Comparison of ENCODE assay signal across 8 mouse cellular contexts in the genomic region with DNA sequence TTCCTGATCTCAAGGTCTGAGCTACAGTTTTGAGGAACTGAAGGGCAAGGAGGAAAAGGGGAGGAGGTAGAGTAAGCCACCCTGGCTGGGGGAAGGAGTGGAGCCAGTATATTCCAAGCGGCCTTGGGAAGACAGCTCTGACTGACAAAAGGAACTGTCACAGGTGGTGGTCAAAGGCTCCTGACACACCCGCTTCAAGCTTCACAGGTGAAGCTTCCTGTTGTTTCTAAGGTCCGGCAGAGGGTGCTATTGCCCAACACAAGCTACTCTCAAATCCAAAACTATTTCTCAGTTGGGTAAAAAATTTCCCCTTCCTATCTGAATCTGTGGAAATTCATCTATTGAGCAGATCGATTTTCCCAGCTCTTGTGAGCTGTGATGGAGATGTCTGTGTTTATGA. TPM values are rescaled to one million over a fixed set of nuclear protein-coding genes. Genes with fewer than 3 reads are reported as not detected.
DNase-seq lines count a peak whose midpoint lies in the region; ATAC-seq and TF ChIP-seq lines count a peak whose summit lies in the region.

No protein-coding gene starts in this region.

- no peaks in the 10 kb centered on the region for H3K9me3 ChIP-seq in forebrain, postnatal 0 days (ENCODE audit: low read length)
- H3K9me3 ChIP-seq in forebrain, embryonic 13.5 days (replicated peaks), result no peaks in the 10 kb centered on the region
- H3K9me3 ChIP-seq in midbrain, embryonic 16.5 days (replicated peaks; ENCODE audit: control insufficient read depth, low read length, poor library complexity, severe bottlenecking), result no peaks in the 10 kb centered on the region

- peak; percentile 60 for TF ChIP-seq CTCF in forebrain, postnatal 0 days (IDR thresholded peaks at IDR 0.05; ENCODE audit: low read depth)

- no peak overlapping the region for H3K9ac ChIP-seq in forebrain, postnatal 0 days
- H3K9ac ChIP-seq in forebrain, embryonic 13.5 days, result no peak overlapping the region
- H3K9ac ChIP-seq in midbrain, embryonic 16.5 days (ENCODE audit: low read depth, low read length), result no peak overlapping the region

- H3K27me3 ChIP-seq in forebrain, postnatal 0 days (ENCODE audit: insufficient read depth, low read length), result no peaks in the 10 kb centered on the region
- H3K27me3 ChIP-seq in forebrain, embryonic 13.5 days, result no peaks in the 10 kb centered on the region
- no peaks in the 10 kb centered on the region for H3K27me3 ChIP-seq in midbrain, embryonic 16.5 days (ENCODE audit: control insufficient read depth, insufficient read depth, low read depth, low read length)

- 0 out of 2 replicates have a peak, but pooled peaks have one; percentile 19 for ATAC-seq in forebrain, postnatal 0 days
- ATAC-seq in forebrain, embryonic 13.5 days, result no peak
- 0 out of 2 replicates have a peak, but pooled peaks have one; percentile 25 for ATAC-seq in midbrain, embryonic 16.5 days

- 26% methylated on average over 4 of the region's 4 CpGs for WGBS in forebrain, postnatal 0 days
- 26% methylated on average over 4 of the region's 4 CpGs for WGBS in forebrain, embryonic 13.5 days
- WGBS in midbrain, embryonic 16.5 days, result 38% methylated on average over 4 of the region's 4 CpGs

- no peaks in the 10 kb centered on the region for H3K36me3 ChIP-seq in forebrain, postnatal 0 days (ENCODE audit: insufficient read depth)
- no peaks in the 10 kb centered on the region for H3K36me3 ChIP-seq in forebrain, embryonic 13.5 days (ENCODE audit: poor library complexity, severe bottlenecking)
- H3K36me3 ChIP-seq in midbrain, embryonic 16.5 days (ENCODE audit: control insufficient read depth, insufficient read depth, low read length), result no peaks in the 10 kb centered on the region

- peak; percentile 54 for DNase-seq in forebrain, postnatal 0 days
- DNase-seq in lung, postnatal 14 days, result peak; percentile 4
- DNase-seq in lung, postnatal 25 days (ENCODE audit: low spot score), result no peak
- peak; percentile 66 for DNase-seq in embryo, embryonic 10.5 days (ENCODE audit: low spot score)
- DNase-seq in gastrocnemius, postnatal 36 days, result no peak
- no peak for DNase-seq in adrenal gland, postnatal 4 days (ENCODE audit: low spot score in 2 of 2)

- no peak overlapping the region for H3K4me2 ChIP-seq in forebrain, postnatal 0 days (ENCODE audit: low read depth)
- no peak overlapping the region for H3K4me2 ChIP-seq in forebrain, embryonic 13.5 days
- no peak overlapping the region for H3K4me2 ChIP-seq in midbrain, embryonic 16.5 days (ENCODE audit: low read length)

- no peak overlapping the region for H3K27ac ChIP-seq in forebrain, postnatal 0 days (ENCODE audit: low read depth, low read length)
- H3K27ac ChIP-seq in forebrain, embryonic 13.5 days, result no peak overlapping the region
- H3K27ac ChIP-seq in midbrain, embryonic 16.5 days (ENCODE audit: low read length), result no peak overlapping the region

- H3K4me3 ChIP-seq in forebrain, postnatal 0 days (ENCODE audit: low read depth, low read length), result no peak overlapping the region
- H3K4me3 ChIP-seq in forebrain, embryonic 13.5 days, result no peak overlapping the region
- no peak overlapping the region for H3K4me3 ChIP-seq in midbrain, embryonic 16.5 days (ENCODE audit: low read depth, low read length)

- intact Hi-C loops in gastrocnemius, postnatal 36 days (cut with DNase I), result loop anchor here (2.0 to 5.0 kb wide), 3 partner anchors 68 to 460 kb away; no protein-coding TSS in a partner anchor

- no peaks in the 10 kb centered on the region for H3K4me1 ChIP-seq in forebrain, postnatal 0 days (ENCODE audit: insufficient read depth)
- peaks cover 5% of the 10 kb centered on the region; the same call in 1 of the 2 replicates for H3K4me1 ChIP-seq in forebrain, embryonic 13.5 days
- H3K4me1 ChIP-seq in midbrain, embryonic 16.5 days (ENCODE audit: control insufficient read depth, insufficient read depth, low read length), result no peaks in the 10 kb centered on the region

RNA-seq across cellular contexts. Expression of a gene that starts 31.1 kb away (rescaled TPM):
- total RNA-seq in forebrain, postnatal 0 days (2014; rRNA removed), result 0.85 and 3.0 TPM in 2 replicates
- 0.36 and 0.56 TPM in 2 replicates for polyA plus RNA-seq in forebrain, postnatal 0 days (2015; fragmentation: Nextera tagmentation; extraction: Ambion mirVana)
- 0.10 and 0.13 TPM in 2 replicates for polyA plus RNA-seq in forebrain, embryonic 13.5 days (2015; fragmentation: Nextera tagmentation; extraction: Ambion mirVana)
- 0.51 and 1.0 TPM in 2 replicates for polyA plus RNA-seq in midbrain, embryonic 16.5 days (2015; fragmentation: Nextera tagmentation; extraction: Ambion mirVana)
- 1 to 10 TPM; 2.3 to 2.6 TPM for total RNA-seq in gastrocnemius, postnatal 36 days (2021)
- 10 to 100 TPM in 1 of 2 experiments, 1 to 10 TPM in 1; 8.5 to 15.4 TPM for total RNA-seq in adrenal gland, postnatal 4 days (2021)

Comparison
In these comparisons a context has a peak if more than half of its experiments do, and no peak if none do; other contexts are left out.
1. DNase-seq: peak in forebrain, postnatal 0 days (single experiment), lung, postnatal 14 days (single experiment) and embryo, embryonic 10.5 days (single experiment); none in lung, postnatal 25 days (single experiment), gastrocnemius, postnatal 36 days (0 of 2) and adrenal gland, postnatal 4 days (0 of 2).